Mouse (Mus musculus) lung, postnatal 0 days (tissue): ENCODE data around the gene Eif4e.

ENCODE experiments used
- CTCF ChIP-seq: IDR thresholded peaks from 2 replicates; pipeline ENCODE4 v1.5.1; 2016; ENCODE audit warnings: antibody characterized with exemption, mild to moderate bottlenecking
- EP300 ChIP-seq: IDR thresholded peaks from 2 replicates; pipeline ENCODE4 v1.6.1; 2016; ENCODE audit warnings: antibody characterized with exemption, mild to moderate bottlenecking, control low read depth

DNA sequence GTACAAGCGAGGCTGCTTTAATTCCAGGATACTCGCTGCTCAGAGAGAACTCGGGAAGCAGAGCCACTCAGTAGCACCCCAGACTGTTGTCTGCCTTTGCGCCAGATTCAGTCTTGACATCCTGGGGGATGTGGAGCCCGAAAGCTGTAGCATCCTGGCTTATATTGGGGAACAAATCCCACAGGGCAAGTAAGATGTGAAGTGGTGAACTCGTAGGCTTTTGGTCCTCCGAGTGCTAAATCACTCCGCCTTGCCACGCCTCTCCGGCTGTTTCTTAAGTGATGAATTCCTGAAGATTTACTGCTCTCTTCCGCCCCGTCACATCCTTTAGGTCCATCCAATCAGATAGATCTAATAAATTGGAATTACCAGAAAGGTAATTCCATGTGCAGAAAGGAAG lies 12.7 kb upstream of the Eif4e start:
- no peak for TF ChIP-seq CTCF
- no peak for TF ChIP-seq EP300
